Comparison of ENCODE assay signal across 1 mouse cellular context in genomic region chr13:23709714-23710373, GRCm38 (mm10).
A peak's percentile ranks its signal among the peaks of the same experiment; 100 is the strongest.
TF ChIP-seq lines count a peak whose summit lies in the region.

No protein-coding gene starts in this region.

TF ChIP-seq in CH12.LX, 34 proteins besides CTCF, POLR2A, EP300 and RAD21:
- no peak for TF ChIP-seq ZKSCAN1 (IDR thresholded peaks at IDR 0.05; ENCODE audit: borderline replicate concordance, low read depth, low read length)
- TF ChIP-seq CHD2 (IDR thresholded peaks at IDR 0.05; ENCODE audit: low read length), result no peak
- no peak for TF ChIP-seq SIN3A (IDR thresholded peaks at IDR 0.05; ENCODE audit: low read length)
- 0 out of 2 replicates have a peak, but pooled peaks have one; percentile 14 for TF ChIP-seq MAZ (IDR thresholded peaks at IDR 0.05; ENCODE audit: low read depth, low read length)
- TF ChIP-seq RCOR1 (conservative IDR thresholded peaks at IDR 0.05; ENCODE audit: low read depth, low read length), result no peak
TF ChIP-seq in CH12.LX: peak in this region for 1.
